Mouse (Mus musculus): ENCODE results near the gene Arhgap44.

- TF ChIP-seq MYOG (IDR thresholded peaks at IDR 0.05; ENCODE audit: control insufficient read depth in 1 of 3, insufficient read depth in 1 of 3, insufficient read length in 2 of 3, low read depth in 2 of 3) (no peak), POLR2A (IDR thresholded peaks at IDR 0.05; ENCODE audit: insufficient read length, low read depth) (no peak), USF1 (IDR thresholded peaks at IDR 0.05; ENCODE audit: low read depth) (no peak), TCF12 (IDR thresholded peaks at IDR 0.05; ENCODE audit: insufficient read depth, poor library complexity, severe bottlenecking) (no peak), E2F4 (IDR thresholded peaks at IDR 0.05; ENCODE audit: insufficient read depth) (no peak), REST (IDR thresholded peaks at IDR 0.05; ENCODE audit: insufficient read depth, insufficient read length) (no peak), SRF (IDR thresholded peaks at IDR 0.05; ENCODE audit: control insufficient read depth, insufficient read length, low read depth) (no peak), MAX (IDR thresholded peaks at IDR 0.05; ENCODE audit: low read depth) (no peak), CEBPB (IDR thresholded peaks at IDR 0.05; ENCODE audit: insufficient read depth, poor library complexity, severe bottlenecking) (no peak), MYOD1 (IDR thresholded peaks at IDR 0.05; ENCODE audit: control insufficient read depth in 1 of 3, insufficient read length in 2 of 3, low read depth in 2 of 3) (no peak), POLR2AphosphoS2 (IDR thresholded peaks at IDR 0.05; ENCODE audit: insufficient read length, low read depth) (no peak), TCF3 (IDR thresholded peaks at IDR 0.05; ENCODE audit: insufficient read length, low read depth) (no peak)
Measured at GRCm38 (mm10) chr11:64979489-64979845, 183.3 kb downstream of the Arhgap44 start.

Data from myocyte (in vitro differentiated cells).